Mouse (Mus musculus) hindbrain, embryonic 13.5 days (tissue): ENCODE results near the gene Slitrk2. TPM values are rescaled to one million over a fixed set of nuclear protein-coding genes. Genes with fewer than 3 reads are reported as not detected.

Experiments
- ATAC-seq: fragments of 200-750 bp; cut with Nextera tagmentation; 2 replicates; pipeline ENCODE4 v1.8.0; 2017; ENCODE audit warnings: moderate TSS enrichment; ENCODE audit not compliant: low FRiP score
- H3K27ac ChIP-seq: fragments of 300-500 bp; sonication (generic); 2 replicates; pipeline ENCODE4 v1.5.1; 2015; ENCODE audit warnings: inconsistent platforms, mild to moderate bottlenecking, moderate library complexity
- H3K27me3 ChIP-seq: fragments of 300-500 bp; sonication (generic); 2 replicates; pipeline ENCODE4 v1.6.1; 2015; ENCODE audit warnings: mild to moderate bottlenecking, inconsistent platforms
- H3K36me3 ChIP-seq: fragments of 300-500 bp; sonication (generic); 2 replicates; pipeline ENCODE4 v1.6.1; 2015; ENCODE audit warnings: mild to moderate bottlenecking, inconsistent platforms
- H3K4me1 ChIP-seq: fragments of 300-500 bp; sonication (generic); replicated peaks from 2 replicates; pipeline ENCODE4 v1.6.1; 2015; ENCODE audit warnings: inconsistent platforms
- H3K4me2 ChIP-seq: fragments of 300-500 bp; sonication (generic); 2 replicates; pipeline ENCODE4 v1.6.1; 2015; ENCODE audit warnings: inconsistent platforms, mild to moderate bottlenecking, moderate library complexity
- H3K4me3 ChIP-seq: fragments of 300-500 bp; sonication (generic); 2 replicates; pipeline ENCODE4 v1.5.1; 2015; ENCODE audit warnings: mild to moderate bottlenecking, inconsistent platforms
- H3K9ac ChIP-seq: fragments of 300-500 bp; sonication (generic); 2 replicates; pipeline ENCODE4 v1.6.1; 2015; ENCODE audit warnings: mild to moderate bottlenecking, inconsistent platforms
- H3K9me3 ChIP-seq: fragments of 300-500 bp; sonication (generic); 2 replicates; pipeline ENCODE4 v1.6.1; 2016; ENCODE audit warnings: inconsistent platforms
- WGBS: fragments of 180-500 bp; shearing (Covaris S2); methylation state at CpG from one replicate; pipeline ENCODE4 v1.1.7; 2015; 5-methylcytosine and 5-hydroxymethylcytosine counted together
- polyA plus RNA-seq: library from polyadenylated mRNA; unstranded; fragments of >200 nt; fragmentation: Nextera tagmentation; extraction: Ambion mirVana; gene quantifications from 2 replicates; pipeline ENCODE4 v1.2.1, GENCODE M21; 2015

Gene Slitrk2
- 8.8 and 10.2 TPM in 2 replicates for polyA plus RNA-seq

DNA sequence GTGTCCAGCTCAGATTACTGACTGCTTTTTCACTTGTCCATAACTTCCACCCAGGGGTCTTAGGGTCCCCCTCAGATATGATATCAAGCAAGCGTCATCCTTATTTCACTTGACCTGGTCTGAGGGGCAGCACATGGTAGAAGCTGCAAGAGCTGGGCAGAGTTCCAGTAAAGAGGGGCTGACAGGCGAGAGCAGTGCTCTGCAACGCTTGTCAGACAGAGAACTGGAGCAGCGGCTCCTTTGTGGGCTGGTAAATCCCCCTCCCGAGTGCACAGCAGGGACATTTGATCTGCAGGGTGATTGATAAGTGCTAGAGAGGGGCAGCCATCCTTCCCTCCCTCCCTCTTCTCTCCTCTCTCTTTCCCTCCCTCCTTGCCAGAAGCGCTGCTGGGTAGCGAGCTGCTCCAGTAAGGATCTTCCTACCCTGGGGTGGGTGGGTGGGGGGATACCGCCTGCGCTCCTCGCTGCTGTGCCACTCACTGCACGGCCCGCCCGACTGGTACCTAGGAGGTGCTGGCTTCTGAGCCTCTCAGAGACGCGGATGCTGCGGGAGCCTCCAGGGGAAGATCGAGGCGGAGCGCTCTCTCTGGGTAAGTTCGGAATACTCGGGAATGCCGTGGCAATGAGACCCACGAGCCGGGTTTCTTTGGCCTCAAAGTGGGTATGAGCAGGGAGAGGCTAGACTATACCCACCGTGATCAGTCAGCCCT is at the start of gene Slitrk2:
Gene Slitrk2, plus strand, starts transcription at position 408 of the 710 bp plus-strand sequence.
- H3K27ac ChIP-seq: peak within 1 kb of the TSS; percentile 30; the same call in 1 of the 2 replicates
- peak within 1 kb of the TSS; percentile 61 for H3K4me2 ChIP-seq
- H3K4me1 ChIP-seq: peaks cover 5% of the 10 kb centered on the region; the same call in 1 of the 2 replicates
- peak; percentile 74 for ATAC-seq
- H3K27me3 ChIP-seq: no peaks in the 10 kb centered on the region
- WGBS: 8% methylated on average over 25 of the region's 25 CpGs
- H3K9me3 ChIP-seq: no peaks in the 10 kb centered on the region
- H3K4me3 ChIP-seq: peak within 1 kb of the TSS; percentile 42
- no peaks in the 10 kb centered on the region for H3K36me3 ChIP-seq
- peak within 1 kb of the TSS; percentile 61 for H3K9ac ChIP-seq

DNA sequence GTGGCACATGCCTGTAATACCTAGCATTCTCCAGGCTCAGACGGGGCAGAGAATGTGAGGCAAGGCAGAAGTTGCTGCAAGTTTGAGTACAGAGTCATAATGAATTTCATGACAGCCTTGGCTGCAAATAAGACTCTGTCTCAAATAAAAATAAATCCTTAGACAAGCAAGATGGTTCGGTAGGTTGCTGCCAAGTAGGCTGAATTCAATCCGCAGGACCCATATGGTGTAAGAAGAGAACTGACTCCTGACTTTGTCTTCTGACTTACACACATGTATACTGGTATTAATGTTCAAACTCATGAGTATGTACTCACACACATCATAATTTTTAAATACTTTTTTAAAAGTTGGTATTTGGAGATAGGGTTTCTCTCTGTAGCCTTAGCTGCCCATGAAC is 43.6 kb upstream of the Slitrk2 start:
- WGBS: 88% methylated on average over 3 of the region's 3 CpGs
- Histone ChIP-seq H3K27me3 (no peaks in the 10 kb centered on the region), H3K4me1 (no peaks in the 10 kb centered on the region), H3K4me3 (no peak overlapping the region), H3K4me2 (no peak overlapping the region), H3K36me3 (no peaks in the 10 kb centered on the region), H3K27ac (no peak overlapping the region), H3K9me3 (no peaks in the 10 kb centered on the region), H3K9ac (no peak overlapping the region)
- ATAC-seq: no peak

GRCm38 (mm10) chrX:66652455-66653144 is 3.5 kb downstream of the Slitrk2 start:
- Histone ChIP-seq H3K4me2 (peak overlapping the region; percentile 59), H3K4me1 (peaks cover 5% of the 10 kb centered on the region; the same call in 1 of the 2 replicates), H3K27ac (peak overlapping the region; percentile 48), H3K9ac (peak overlapping the region; percentile 65), H3K4me3 (peak overlapping the region; percentile 46), H3K9me3 (no peaks in the 10 kb centered on the region), H3K27me3 (no peaks in the 10 kb centered on the region), H3K36me3 (no peaks in the 10 kb centered on the region)
- peak; percentile 84 for ATAC-seq
- 14% methylated on average over 21 of the region's 21 CpGs for WGBS

DNA sequence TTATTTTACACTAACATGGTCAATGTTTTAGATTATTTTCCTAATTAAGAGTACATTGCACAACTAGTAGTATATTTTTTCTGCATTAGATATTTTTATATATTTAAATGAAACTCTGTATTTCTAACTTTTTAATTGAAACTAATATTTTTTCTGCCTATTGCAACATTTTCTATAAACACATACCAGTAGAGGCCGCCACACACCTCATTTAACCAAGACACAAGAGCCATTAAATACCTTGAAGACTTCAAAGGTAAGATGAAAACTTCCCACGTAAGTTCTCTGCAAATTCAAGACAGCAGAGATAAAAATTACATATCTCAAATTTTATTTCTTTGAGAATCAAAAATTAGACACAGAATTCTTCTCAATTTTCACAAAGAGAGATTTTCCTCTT is 8.2 kb downstream of the Slitrk2 start:
- H3K4me2 ChIP-seq: no peak overlapping the region
- H3K9me3 ChIP-seq: no peaks in the 10 kb centered on the region
- H3K9ac ChIP-seq: no peak overlapping the region
- no peaks in the 10 kb centered on the region for H3K4me1 ChIP-seq
- H3K36me3 ChIP-seq: no peaks in the 10 kb centered on the region
- no peak overlapping the region for H3K4me3 ChIP-seq
- no peaks in the 10 kb centered on the region for H3K27me3 ChIP-seq
- no peak overlapping the region for H3K27ac ChIP-seq
- no peak for ATAC-seq
- WGBS: 32% methylated on average over 2 of the region's 2 CpGs

DNA sequence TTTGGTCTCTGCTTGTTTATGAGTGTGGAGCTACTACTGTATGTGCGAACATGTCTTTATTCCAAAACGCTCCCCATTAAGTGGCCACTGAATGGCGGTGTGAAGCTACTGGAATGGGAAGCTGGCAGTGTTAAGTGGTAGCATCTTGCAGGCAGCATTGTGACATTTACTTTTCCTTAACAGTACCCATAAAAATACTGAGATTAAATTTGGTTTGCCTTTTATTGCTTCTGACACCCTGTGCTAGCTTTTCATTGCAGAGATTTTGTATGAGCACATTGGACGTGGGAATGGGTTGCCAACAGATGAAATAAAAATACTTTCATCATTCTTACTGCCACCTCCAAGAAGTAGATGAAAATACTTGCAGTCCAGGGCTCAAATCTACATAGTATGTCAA is 27.8 kb downstream of the Slitrk2 start:
- H3K4me2 ChIP-seq: no peak overlapping the region
- 92% methylated on average over 4 of the region's 4 CpGs for WGBS
- no peak overlapping the region for H3K27ac ChIP-seq
- H3K4me3 ChIP-seq: no peak overlapping the region
- no peaks in the 10 kb centered on the region for H3K4me1 ChIP-seq
- no peak overlapping the region for H3K9ac ChIP-seq
- H3K36me3 ChIP-seq: no peaks in the 10 kb centered on the region
- no peaks in the 10 kb centered on the region for H3K9me3 ChIP-seq
- no peak for ATAC-seq
- no peaks in the 10 kb centered on the region for H3K27me3 ChIP-seq

DNA sequence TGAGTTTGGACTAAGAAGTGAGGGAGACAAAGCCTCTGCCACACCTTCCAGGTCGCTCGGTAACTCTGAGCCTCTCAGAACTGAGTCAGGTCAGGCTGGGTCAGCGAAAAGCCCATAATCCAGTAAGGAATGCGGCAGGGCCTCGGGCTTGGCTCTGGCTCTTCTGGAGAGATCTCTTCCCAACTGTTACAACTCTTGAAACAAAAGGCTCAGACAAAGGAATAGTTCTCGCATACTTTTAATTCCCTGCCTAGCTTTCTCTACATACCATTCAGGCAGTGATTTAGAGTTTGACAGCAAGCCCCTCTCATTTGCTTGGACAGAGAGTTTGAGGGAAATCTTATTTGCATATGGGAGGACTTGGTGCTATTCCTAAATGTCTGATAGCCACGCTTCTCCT is 29.5 kb downstream of the Slitrk2 start:
- 40% methylated on average over 7 of the region's 7 CpGs for WGBS
- ATAC-seq: no peak
- H3K36me3 ChIP-seq: no peaks in the 10 kb centered on the region

More for the DNA sequence above, 29.5 kb downstream of the Slitrk2 start:
- H3K9ac ChIP-seq: no peak overlapping the region
- no peak overlapping the region for H3K4me2 ChIP-seq
- H3K4me3 ChIP-seq: no peak overlapping the region
- no peaks in the 10 kb centered on the region for H3K9me3 ChIP-seq
- no peak overlapping the region for H3K27ac ChIP-seq
- no peaks in the 10 kb centered on the region for H3K4me1 ChIP-seq
- H3K27me3 ChIP-seq: no peaks in the 10 kb centered on the region
